Mouse (Mus musculus) urinary bladder, postnatal 14 days (tissue): Measurements from ENCODE around the gene 1500009C09Rik.

Source experiments
- DNase-seq: peaks from one replicate; pipeline ENCODE4 v3.0.0; 2021; ENCODE audit warnings: low spot score

Gene 1500009C09Rik

DNA sequence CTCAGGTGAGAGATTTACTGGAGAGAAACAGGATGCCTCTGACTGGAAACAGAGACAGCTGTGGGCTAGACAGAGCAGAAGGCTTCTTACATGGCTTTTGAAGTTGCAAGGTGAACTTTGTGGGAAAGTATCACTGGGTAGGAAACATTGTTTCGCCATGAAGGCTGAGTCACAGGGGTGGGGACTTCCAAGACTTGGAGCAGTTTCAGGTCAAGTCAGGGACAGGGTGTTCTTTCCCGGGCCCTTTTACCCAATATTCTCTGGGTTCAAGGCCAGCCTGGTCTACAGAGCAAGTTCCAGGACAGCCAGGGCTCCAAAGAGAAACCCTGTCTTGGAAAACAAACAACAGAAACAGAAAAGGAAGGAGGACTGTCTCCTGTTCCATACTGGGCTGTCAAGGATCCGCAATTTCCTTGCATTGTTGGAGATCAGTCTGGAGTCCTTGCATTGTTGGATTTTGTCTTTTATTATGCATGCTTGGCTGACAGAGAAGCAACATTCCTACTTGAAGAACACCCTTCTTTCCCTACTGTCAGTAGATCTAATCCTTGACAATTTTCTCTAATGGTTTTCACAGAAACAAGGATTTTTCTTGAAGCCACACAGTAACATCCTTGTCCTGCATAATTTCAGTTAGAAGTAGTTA lies 4.9 kb upstream of the 1500009C09Rik start:
- no peak for DNase-seq

DNA sequence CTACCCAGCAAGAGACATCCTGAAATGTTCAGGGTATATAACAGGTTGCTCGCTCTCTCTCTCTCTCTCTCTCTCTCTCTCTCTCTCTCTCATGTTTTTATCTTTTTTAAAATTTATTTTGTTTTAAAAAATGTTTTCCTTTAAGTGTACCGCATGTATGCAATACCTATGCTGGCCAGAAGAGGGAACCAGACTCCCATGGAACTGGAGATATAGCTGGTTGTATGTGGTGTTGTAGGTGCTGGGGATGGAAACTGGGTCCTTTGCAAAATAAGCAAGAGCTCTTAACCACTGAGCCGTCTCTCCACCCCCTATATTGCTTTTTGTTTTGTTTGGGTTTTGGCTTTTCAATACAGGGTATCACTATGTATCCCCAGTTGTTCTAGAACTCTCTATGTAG lies 618 bp upstream of the 1500009C09Rik start:
- no peak for DNase-seq

GRCm38 (mm10) chr15:82255248-82255647 lies 3.1 kb downstream of the 1500009C09Rik start:
- DNase-seq, result no peak

GRCm38 (mm10) chr15:82255944-82256383 lies 3.8 kb downstream of the 1500009C09Rik start:
- DNase-seq, result no peak

GRCm38 (mm10) chr15:82259510-82259909 lies 7.3 kb downstream of the 1500009C09Rik start:
- peak; percentile 60 for DNase-seq

DNA sequence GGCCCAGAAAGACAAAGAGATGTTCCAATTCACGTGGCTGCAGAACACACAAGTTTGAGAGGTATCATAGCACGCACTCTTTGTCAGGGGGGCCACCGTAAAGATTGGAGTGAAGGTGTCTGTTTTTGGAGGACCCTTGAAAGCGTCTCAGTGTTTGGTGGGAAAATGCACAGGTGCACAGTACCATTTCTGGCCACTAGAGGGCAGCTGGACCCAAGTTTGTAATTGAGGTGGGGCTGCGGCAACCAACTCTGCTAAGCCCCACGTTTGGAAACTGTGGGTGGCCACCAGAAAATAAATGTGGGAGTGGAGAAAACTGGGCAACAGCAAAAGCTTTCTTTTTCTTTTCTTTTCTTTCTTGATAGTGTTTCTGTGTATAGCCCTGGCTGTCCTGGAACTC lies 14.2 kb downstream of the 1500009C09Rik start:
- peak; percentile 55 for DNase-seq

DNA sequence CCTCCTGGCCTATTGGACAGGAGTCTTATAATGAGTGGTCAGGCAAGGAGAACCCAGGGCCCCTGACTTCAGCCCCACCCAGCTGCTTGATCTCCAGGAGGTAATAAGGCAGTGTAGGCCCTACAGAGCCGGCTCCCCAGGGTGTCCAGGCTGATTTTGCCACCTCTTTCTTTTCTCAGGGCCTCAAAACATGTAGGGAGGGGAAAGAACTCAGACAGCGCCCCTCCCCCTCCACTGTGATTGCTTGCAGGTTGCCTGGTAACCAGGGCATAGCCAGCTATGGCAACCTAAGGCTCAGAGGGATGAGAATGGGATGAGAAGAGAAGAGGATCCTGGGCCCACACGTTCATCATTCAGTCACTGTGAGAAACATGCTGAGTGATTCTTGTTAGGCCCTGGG lies 16.0 kb downstream of the 1500009C09Rik start:
- DNase-seq, result no peak

GRCm38 (mm10) chr15:82268783-82269182 lies 16.6 kb downstream of the 1500009C09Rik start:
- DNase-seq, result no peak

DNA sequence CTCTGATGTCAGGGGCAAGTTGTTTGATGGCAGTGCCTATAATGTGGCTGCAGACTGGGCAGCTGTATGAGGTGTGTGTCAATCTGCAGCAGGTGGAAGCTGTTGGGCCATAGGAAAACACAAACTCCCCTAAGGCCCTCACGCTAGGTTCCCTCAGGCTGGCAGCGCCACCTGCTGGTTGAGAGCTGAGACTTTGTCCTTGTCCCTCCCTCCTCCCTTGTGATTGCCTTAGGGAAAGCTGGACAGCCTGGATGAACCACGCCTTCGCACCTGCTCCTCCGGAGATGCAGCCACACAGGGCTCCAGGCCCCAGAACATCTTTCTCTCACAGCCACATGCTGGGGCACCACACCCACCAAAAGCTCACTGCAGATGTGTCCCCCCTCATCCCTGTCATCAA lies 19.0 kb downstream of the 1500009C09Rik start:
- DNase-seq, result peak; percentile 72

DNA sequence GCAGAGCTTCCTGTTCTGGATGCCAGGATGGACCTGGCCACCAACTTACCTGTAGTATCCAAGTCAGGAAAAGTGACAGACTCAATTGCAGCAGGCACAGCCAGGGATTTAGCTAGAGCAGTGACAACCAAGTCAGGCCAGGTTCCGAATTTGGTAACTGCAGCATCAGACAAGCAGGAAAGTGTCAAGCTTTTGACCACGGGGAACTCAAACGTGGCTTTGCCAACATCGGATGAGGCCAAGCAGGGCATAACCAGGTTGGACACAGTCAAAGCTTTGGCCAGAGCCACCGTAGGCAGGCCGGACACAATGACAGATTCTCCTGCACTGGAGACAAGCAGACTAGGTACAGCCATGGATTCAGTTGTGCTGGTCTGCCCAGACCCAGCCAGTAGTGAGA lies 20.1 kb downstream of the 1500009C09Rik start:
- no peak for DNase-seq

DNA sequence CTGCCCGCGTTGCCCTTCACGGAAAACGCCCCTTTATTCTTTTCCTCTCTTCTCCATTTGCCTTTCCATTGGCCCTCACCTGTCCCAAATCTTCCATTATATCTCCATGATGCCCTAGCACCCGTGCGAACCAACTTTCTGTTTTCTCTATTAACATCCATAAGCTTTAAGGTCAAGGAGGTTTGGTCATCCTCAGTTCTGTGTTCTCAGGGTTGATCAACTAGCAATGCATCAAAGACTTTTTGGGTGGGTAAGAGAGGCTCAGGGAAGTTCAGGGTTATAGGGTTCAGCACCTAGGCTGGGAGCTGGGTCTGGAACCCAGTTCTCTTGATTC lies 22.4 kb downstream of the 1500009C09Rik start, which contains the start of gene Sept3:
Gene Sept3, plus strand, starts transcription at position 301 of the 334 bp plus-strand sequence.
- DNase-seq, result no peak

DNA sequence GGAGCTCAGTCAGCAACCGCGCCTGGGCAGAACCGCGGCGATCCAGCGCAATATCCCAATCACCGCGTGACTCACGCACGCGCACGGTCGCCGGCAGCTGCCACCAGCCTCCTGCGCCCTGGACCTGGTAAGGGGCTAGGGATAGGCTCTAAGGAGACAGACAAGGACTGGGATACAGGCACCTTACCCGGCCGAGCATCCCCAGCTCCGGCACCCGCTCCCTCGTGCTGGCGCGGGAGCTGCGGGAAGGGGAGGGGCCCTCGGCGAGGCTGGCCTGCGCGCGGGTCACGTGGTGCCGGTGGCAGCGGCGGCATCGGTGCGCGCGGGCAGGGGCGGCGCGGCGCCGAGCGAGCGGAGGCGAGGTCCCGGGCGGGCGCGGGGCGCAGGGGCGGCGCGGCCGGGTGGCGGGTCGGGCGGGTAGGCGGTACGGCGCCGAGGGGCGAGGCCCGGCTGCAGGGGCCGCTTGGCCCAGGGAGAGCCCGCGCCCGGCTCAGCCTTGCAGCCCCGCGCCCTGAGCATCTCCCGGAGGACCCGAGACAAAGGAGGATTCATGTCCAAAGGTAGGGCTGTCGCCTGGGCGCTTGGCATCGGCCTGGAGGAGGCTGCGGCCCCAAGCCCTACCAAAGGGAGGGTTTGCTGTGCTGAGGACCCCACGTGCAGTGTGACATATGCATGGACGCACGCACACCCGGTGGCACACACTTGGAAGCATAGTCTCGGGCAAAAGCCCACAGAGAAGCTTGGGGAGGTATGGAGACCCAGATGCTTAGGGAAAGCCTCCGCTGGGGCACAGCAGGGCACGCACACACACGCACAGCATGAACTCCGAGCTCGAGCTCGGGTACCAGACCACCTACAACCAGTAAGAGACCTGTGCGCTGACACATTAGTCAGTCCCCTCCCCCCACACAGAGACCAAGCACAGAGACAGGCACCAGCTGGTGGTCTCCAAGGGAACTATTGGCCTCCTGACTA lies 23.0 kb downstream of the 1500009C09Rik start:
- DNase-seq, result no peak

DNA sequence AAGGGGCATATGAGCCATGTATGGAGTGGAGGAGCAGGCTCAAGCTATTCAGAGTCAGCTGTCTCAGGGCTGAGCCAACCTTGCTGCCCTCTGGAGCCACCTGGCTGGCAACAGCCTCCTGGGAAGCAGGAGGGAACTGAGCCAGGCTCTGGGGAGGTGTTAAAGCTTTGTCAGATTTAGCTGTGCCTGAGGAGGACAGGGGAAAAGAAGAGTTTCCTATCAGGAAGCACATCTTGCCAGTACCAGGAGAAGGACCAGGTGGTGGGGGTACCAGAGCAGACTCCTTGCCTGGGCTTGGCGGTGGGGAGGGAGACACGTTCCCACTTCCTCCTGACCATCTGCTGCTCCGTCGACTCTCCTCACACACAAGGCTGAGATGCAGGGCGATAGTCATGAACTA lies 25.4 kb downstream of the 1500009C09Rik start:
- DNase-seq, result no peak

DNA sequence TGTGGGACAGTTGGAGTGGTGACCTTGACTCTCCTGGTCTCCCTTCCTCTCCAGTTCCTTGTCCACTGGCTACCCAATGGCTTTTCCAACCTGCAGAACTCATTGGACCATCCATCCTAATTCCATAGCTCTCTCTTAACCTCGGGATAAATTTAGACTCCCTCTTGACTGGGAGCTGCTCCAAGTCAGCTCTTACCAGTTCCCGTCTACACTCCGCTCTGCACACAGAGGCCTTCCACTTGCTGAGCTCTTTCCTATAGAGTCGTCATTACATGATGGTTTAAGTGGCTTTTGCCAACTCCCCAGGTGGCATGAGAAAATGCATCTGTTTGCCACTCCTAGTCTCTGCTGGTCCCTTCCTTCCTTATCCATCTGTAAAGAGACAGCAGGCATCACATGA lies 28.4 kb downstream of the 1500009C09Rik start:
- DNase-seq, result no peak

DNA sequence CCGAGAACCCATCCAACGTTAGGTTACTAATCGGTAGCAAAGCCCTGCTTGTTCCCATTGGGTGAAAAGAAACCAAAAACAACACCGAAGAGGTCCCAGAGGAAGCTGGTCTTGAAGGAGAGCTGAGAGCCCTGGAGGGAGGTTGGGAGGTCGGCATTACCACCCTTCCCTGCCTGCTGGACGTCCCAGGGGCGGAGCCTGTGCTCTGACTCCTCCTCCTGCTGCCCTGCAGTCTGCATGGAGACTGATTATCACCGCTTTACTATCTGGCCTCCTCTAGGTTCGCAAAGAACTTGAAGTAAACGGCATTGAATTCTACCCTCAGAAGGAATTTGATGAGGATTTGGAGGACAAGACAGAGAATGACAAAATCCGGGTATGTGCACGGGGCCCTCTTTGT lies 34.0 kb downstream of the 1500009C09Rik start:
- no peak for DNase-seq

GRCm38 (mm10) chr15:82290252-82290651 lies 38.1 kb downstream of the 1500009C09Rik start:
- no peak for DNase-seq

GRCm38 (mm10) chr15:82292851-82293250 lies 40.7 kb downstream of the 1500009C09Rik start:
- DNase-seq, result no peak

- no peak for DNase-seq
Measured at GRCm38 (mm10) chr15:82293271-82293711, 41.1 kb downstream of the 1500009C09Rik start.

- no peak for DNase-seq
Measured at GRCm38 (mm10) chr15:82294059-82294458, 41.9 kb downstream of the 1500009C09Rik start.

GRCm38 (mm10) chr15:82298764-82299561 lies 46.8 kb downstream of the 1500009C09Rik start, which contains the start of gene Wbp2nl:
TSS of gene Wbp2nl (plus strand) at chr15:82298954.
- no peak for DNase-seq

DNA sequence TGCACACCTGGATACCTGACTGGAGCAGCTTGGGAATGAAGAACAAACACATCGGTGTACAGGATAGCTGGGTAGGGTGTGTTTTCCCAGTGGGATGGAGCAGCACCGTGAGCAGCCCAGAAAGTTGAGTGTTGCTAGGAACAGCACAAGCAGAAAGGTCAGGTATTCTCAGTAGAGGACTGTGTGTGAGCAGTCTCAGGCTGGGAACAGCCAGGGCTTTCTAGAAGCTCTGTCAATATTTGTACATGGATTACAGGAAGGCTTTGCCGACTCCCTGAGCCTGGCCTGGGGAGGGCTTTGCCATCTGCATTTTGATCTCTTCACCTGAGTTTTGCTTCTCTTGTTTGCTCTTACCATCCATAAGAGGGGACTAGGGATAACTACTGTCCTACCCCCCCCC lies 54.9 kb downstream of the 1500009C09Rik start:
- DNase-seq, result no peak

DNA sequence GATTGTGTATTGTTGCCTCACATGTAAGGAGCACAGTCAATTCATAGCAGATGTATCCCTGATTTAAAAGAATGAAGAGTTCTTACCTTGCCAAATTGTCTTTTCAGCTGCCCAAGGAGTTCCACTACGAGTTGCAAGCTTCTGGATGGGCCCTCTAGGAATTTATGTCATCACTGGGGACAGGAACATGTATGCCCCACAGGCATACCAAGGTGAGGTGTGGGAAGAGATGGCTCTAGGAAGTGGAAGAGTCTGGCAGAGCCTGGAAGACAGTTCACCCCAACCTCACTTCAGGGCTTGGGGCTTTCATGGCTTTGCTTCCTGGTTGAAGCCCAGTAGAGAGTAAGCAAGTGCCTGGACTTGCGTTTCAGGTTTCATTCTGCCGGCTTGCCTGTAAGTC lies 56.2 kb downstream of the 1500009C09Rik start:
- no peak for DNase-seq
